Mouse (Mus musculus) spleen, adult 10 weeks (tissue): ENCODE data around the gene Rps5. TPM values are rescaled to one million over a fixed set of nuclear protein-coding genes. Genes with fewer than 3 reads are reported as not detected.

Source experiments
- polyA plus RNA-seq: library from polyadenylated mRNA; stranded (reverse); fragments of 350-450 nt; fragmentation: Illumina TruSeq; extraction: RNeasy Lipid Tissue Mini Kit (QIAGEN cat#74804); gene quantifications from one replicate; pipeline ENCODE4 v1.2.3, GENCODE M21; 2015; ENCODE audit warnings: low replicate concordance; ENCODE audit not compliant: insufficient read depth

Rps5 gene
- 814 TPM for polyA plus RNA-seq

GRCm38 (mm10) chr7:12921705-12922465 lies at the start of gene Rps5:
Rps5 (plus strand) TSS chr7:12922290.

DNA sequence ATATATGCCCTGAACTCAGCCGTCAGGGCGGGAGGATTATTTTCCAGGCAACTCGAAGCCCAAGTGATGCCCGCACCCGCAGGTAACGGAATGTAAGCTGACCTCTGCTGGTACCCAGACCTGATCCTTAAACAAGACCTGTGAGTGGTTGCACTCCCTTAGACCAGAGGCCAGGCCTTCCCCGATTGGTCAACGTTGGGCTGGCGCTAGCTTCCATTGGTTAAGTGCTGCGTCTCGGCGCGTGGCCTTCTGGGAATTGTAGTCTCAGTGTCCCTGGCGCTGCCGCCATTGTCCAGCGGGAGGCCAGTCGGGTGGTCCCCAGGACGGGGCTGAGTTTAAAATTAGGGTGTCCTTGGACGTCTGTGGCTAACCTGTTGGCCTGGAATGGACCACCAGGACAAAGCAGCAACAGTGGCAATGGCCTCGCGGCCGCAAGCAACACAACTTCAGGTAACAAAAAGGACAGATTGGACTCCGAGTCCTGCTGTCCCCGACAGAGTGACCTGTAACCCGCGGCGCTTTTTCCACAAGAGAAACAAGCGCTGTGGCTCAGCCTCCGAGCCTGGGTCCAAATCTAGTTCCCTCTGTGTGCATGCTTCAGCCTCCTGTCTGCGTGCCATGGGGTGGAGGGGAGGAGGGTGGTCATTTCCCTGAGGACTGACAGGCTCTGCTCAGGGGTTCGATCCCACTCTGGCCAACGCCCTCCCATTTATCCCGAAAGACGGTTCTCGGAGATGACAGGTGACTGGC lies 41.0 kb upstream of the Rps5 start, which contains the start of gene Zfp128:
Gene Zfp128 (plus strand): TSS at position 267 of the 750 bp plus-strand sequence.

GRCm38 (mm10) chr7:12897655-12898410 lies 24.3 kb upstream of the Rps5 start, which contains the start of gene Zscan22:
Zscan22 (plus strand) TSS chr7:12897815.

DNA sequence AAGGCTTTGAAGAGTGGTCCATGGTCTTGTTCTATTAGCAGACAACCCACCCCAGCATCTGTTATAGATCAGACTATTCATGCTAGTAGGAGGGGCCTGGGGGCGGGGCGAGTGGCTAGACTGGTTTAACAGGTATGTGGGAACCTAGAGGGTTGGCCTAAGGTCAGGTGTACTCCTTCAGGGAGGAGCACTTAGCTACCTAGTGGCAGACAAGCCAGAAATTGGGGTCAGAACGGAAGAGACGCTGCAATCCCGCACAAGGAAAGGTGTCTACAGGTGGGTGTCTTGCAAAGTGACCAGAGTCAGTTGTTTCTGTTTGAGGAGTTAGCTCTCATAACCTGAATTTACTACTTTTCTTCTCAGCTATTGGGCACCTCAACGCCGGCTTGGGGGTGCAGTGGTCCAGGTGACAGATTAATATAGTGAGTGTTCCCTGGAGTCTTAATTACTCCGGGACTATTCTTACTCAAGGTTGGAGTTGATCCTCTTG lies 5.1 kb downstream of the Rps5 start, which contains the start of gene Rnf225:
Gene Rnf225 (plus strand): TSS at position 226 of the 490 bp plus-strand sequence.

GRCm38 (mm10) chr7:12965678-12966091 lies 43.6 kb downstream of the Rps5 start, which contains the start of gene Zfp324:
Zfp324 (plus strand) TSS chr7:12965838.

Other genes starting within 250 kb of the Rps5 start
- gene Vmn2r55, start 237.3 kb upstream of the Rps5 start, polyA plus RNA-seq, result not detected
- gene Vmn2r56, start 187.3 kb upstream of the Rps5 start, polyA plus RNA-seq, result not detected
- 3.6 TPM for gene Zscan18, start 118.7 kb upstream of the Rps5 start, polyA plus RNA-seq
- gene Zfp329, start 103.4 kb upstream of the Rps5 start, polyA plus RNA-seq, result 27.5 TPM
- 50.1 TPM for gene Zfp110, start 87.5 kb upstream of the Rps5 start, polyA plus RNA-seq
- 4.6 TPM for gene Zfp128, start 41.1 kb upstream of the Rps5 start, polyA plus RNA-seq
- 14.1 TPM for gene Zscan22, start 24.5 kb upstream of the Rps5 start, polyA plus RNA-seq
- gene Rnf225, start 5.1 kb downstream of the Rps5 start, polyA plus RNA-seq, result 0.29 TPM
- 5.0 TPM for gene Zfp324, start 43.5 kb downstream of the Rps5 start, polyA plus RNA-seq
- gene Zfp446, start 55.6 kb downstream of the Rps5 start, polyA plus RNA-seq, result 9.2 TPM
- 0.10 TPM for gene Slc27a5, start 75.9 kb downstream of the Rps5 start, polyA plus RNA-seq
- gene Trim28, start 76.8 kb downstream of the Rps5 start, polyA plus RNA-seq, result 194 TPM
- gene Zbtb45, start 87.7 kb downstream of the Rps5 start, polyA plus RNA-seq, result 4.0 TPM
- gene Chmp2a, start 112.5 kb downstream of the Rps5 start, polyA plus RNA-seq, result 153 TPM
- 112 TPM for gene Ube2m, start 116.0 kb downstream of the Rps5 start, polyA plus RNA-seq
- gene Mzf1, start 132.5 kb downstream of the Rps5 start, polyA plus RNA-seq, result 0.65 TPM
- gene Vmn1r85, start 172.9 kb downstream of the Rps5 start, polyA plus RNA-seq, result not detected
- gene Vmn1r86, start 197.6 kb downstream of the Rps5 start, polyA plus RNA-seq, result not detected
- gene Vmn1r87, start 217.9 kb downstream of the Rps5 start, polyA plus RNA-seq, result not detected
- gene Vmn1r88, start 237.3 kb downstream of the Rps5 start, polyA plus RNA-seq, result not detected